Mouse (Mus musculus) G1E (cell line): ENCODE measurements around the gene Fbn1.

Source experiments
- CTCF ChIP-seq: IDR thresholded peaks from 2 replicates; pipeline ENCODE4 v1.5.1; 2012; ENCODE audit warnings: low read depth, low read length, inconsistent platforms, mixed read lengths
- GATA1 ChIP-seq: IDR thresholded peaks from 2 replicates; pipeline ENCODE4 v1.6.1; 2012; ENCODE audit warnings: borderline replicate concordance, low read length, inconsistent platforms, mixed read lengths
- POLR2AphosphoS5 ChIP-seq: IDR thresholded peaks from 2 replicates; pipeline ENCODE4 v1.6.1; 2012; ENCODE audit warnings: low read depth, low read length, inconsistent platforms; ENCODE audit not compliant: insufficient replicate concordance

- no peak for TF ChIP-seq CTCF
- TF ChIP-seq GATA1, result no peak
- TF ChIP-seq POLR2AphosphoS5, result no peak
Observed at GRCm38 (mm10) chr2:125470553-125471295, 37.1 kb downstream of the Fbn1 start.
